Mouse (Mus musculus) gastrocnemius, adult 2 months (tissue): ENCODE data around the gene Fam227b. TPM values are rescaled to one million over a fixed set of nuclear protein-coding genes. Genes with fewer than 3 reads are reported as not detected.

ENCODE experiments used
- DNase-seq: peaks from one replicate; pipeline ENCODE4 v3.0.0; 2022
- H3K27ac ChIP-seq: fragments of 200-600 bp; 2 replicates; pipeline ENCODE4 v1.8.1; 2022; ENCODE audit warnings: mild to moderate bottlenecking
- H3K4me3 ChIP-seq: fragments of 200-600 bp; 2 replicates; pipeline ENCODE4 v1.8.1; 2022; ENCODE audit warnings: mild to moderate bottlenecking, moderate library complexity
- CTCF ChIP-seq: fragments of 200-600 bp; IDR thresholded peaks from 2 replicates; pipeline ENCODE4 v1.8.1; 2022; ENCODE audit warnings: antibody characterized with exemption, mild to moderate bottlenecking, moderate library complexity
- intact Hi-C: fragments of 180-260 bp; cut with DNase I; formaldehyde crosslinking; loops from one replicate; pipeline ENCODE4 v1.15.1; 2025
- total RNA-seq, 2 experiments: library from RNA; stranded (reverse); gene quantifications; 2 replicates each; pipeline ENCODE4 v1.2.3; 2021

Fam227b gene
- total RNA-seq, 2 experiments from 2014 or later: not detected

GRCm38 (mm10) chr2:126031186-126031900 lies 120.5 kb downstream of the Fam227b start:
- DNase-seq: no peak
- Histone ChIP-seq H3K27ac (no peak overlapping the region), H3K4me3 (no peak overlapping the region)
- no peak for TF ChIP-seq CTCF
- intact Hi-C loops: loop anchor here (5.0 kb wide), 1 partner anchor 139 kb away; no protein-coding TSS in a partner anchor

- no peak for TF ChIP-seq CTCF
- intact Hi-C loops: no loop called here
- DNase-seq: no peak
- H3K4me3 ChIP-seq: no peak overlapping the region
- no peak overlapping the region for H3K27ac ChIP-seq
Observed at GRCm38 (mm10) chr2:126015763-126016473, 135.9 kb downstream of the Fam227b start.

GRCm38 (mm10) chr2:126014989-126015710 lies 136.7 kb downstream of the Fam227b start:
- intact Hi-C loops: no loop called here
- no peak for TF ChIP-seq CTCF
- Histone ChIP-seq H3K4me3 (no peak overlapping the region), H3K27ac (no peak overlapping the region)
- DNase-seq: no peak

GRCm38 (mm10) chr2:126006742-126007141 lies 145.1 kb downstream of the Fam227b start:
- H3K4me3 ChIP-seq: no peak overlapping the region
- H3K27ac ChIP-seq: no peak overlapping the region
- intact Hi-C loops: loop anchor here (5.0 to 10.0 kb wide), 4 partner anchors 148 to 516 kb away; partner anchors contain the start of genes Dtwd1 and Fam227b
- TF ChIP-seq CTCF: no peak
- no peak for DNase-seq

- TF ChIP-seq CTCF: peak; percentile 74
- H3K27ac ChIP-seq: no peak overlapping the region
- intact Hi-C loops: loop anchor here (5.0 to 10.0 kb wide), 4 partner anchors 149 to 516 kb away; partner anchors contain the start of genes Dtwd1 and Fam227b
- peak; percentile 66 for DNase-seq
- H3K4me3 ChIP-seq: no peak overlapping the region
Observed at GRCm38 (mm10) chr2:126006088-126006487, 145.7 kb downstream of the Fam227b start.

GRCm38 (mm10) chr2:126002291-126002690 lies 149.5 kb downstream of the Fam227b start:
- H3K4me3 ChIP-seq: no peak overlapping the region
- H3K27ac ChIP-seq: no peak overlapping the region
- intact Hi-C loops: loop anchor here (10.0 kb wide), 1 partner anchor 153 kb away; the partner anchor contains the start of genes Dtwd1 and Fam227b
- no peak for DNase-seq
- no peak for TF ChIP-seq CTCF

GRCm38 (mm10) chr2:125975808-125976345 lies 175.9 kb downstream of the Fam227b start:
- intact Hi-C loops: no loop called here

GRCm38 (mm10) chr2:125975206-125975605 lies 176.6 kb downstream of the Fam227b start:
- DNase-seq: peak; percentile 19
- Histone ChIP-seq H3K4me3 (no peak overlapping the region), H3K27ac (0 out of 2 replicates have a peak overlapping the region, but pooled peaks have one; percentile 20)
- intact Hi-C loops: no loop called here
- no peak for TF ChIP-seq CTCF

More at GRCm38 (mm10) chr2:125975808-125976345, 175.9 kb downstream of the Fam227b start:
- Histone ChIP-seq H3K27ac (peak overlapping the region; percentile 20), H3K4me3 (no peak overlapping the region)
- peak; percentile 51 for DNase-seq
- no peak for TF ChIP-seq CTCF

GRCm38 (mm10) chr2:125973207-125973606 lies 178.6 kb downstream of the Fam227b start:
- Histone ChIP-seq H3K27ac (no peak overlapping the region), H3K4me3 (no peak overlapping the region)
- intact Hi-C loops: no loop called here
- DNase-seq: peak; percentile 21
- TF ChIP-seq CTCF: no peak

- intact Hi-C loops: no loop called here
- TF ChIP-seq CTCF: no peak
- no peak overlapping the region for H3K4me3 ChIP-seq
Observed at GRCm38 (mm10) chr2:125968811-125969210, 183.0 kb downstream of the Fam227b start.

GRCm38 (mm10) chr2:125948195-125948594 lies 203.6 kb downstream of the Fam227b start:
- Histone ChIP-seq H3K4me3 (no peak overlapping the region), H3K27ac (no peak overlapping the region)
- TF ChIP-seq CTCF: no peak
- DNase-seq: no peak
- intact Hi-C loops: no loop called here

More at GRCm38 (mm10) chr2:125968811-125969210, 183.0 kb downstream of the Fam227b start:
- DNase-seq: no peak
- no peak overlapping the region for H3K27ac ChIP-seq

- no peak overlapping the region for H3K4me3 ChIP-seq
- intact Hi-C loops: no loop called here
- no peak for DNase-seq
- no peak for TF ChIP-seq CTCF
- no peak overlapping the region for H3K27ac ChIP-seq
Observed at GRCm38 (mm10) chr2:125943301-125943700, 208.5 kb downstream of the Fam227b start.
